Mouse (Mus musculus): Measurements from ENCODE around the gene Slc38a8. TPM values are rescaled to one million over a fixed set of nuclear protein-coding genes. Genes with fewer than 3 reads are reported as not detected.

Gene Slc38a8
- polyA plus RNA-seq, 1 experiment from 2014 or later, result not detected

DNA sequence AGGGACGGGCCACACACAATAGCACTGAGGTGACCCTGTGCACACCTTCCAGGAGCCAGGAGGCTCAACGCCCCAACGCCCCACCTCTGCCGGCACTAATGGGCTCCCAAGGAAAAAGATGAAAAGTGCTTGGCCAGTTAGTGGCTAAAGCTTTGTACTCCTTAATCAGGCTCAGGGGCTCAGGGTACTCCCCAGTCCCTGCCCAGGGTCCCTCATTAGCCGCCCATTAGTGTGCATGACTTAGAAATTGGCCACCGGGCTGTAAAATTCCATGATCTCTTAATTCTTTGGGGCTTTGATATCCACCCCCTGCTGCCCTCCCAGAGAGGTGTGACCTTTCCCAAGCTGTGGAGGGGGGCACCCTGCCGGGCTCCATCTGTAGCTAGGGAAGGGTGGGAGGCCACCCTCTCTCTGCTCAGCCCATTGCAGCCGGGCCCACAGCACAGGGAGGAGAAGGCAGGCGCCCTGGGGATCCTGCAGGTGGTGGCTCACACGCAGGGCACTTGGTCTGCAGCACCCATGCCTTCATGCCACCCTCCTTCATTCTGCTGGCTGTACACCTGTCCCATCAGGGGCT, 1.8 kb upstream of the Slc38a8 start:
- Histone ChIP-seq H3K4me2 (replicated peaks) (no peak overlapping the region), H3K27ac (no peak overlapping the region), H3K4me1 (replicated peaks; ENCODE audit: control insufficient read depth, insufficient read depth, low read length) (no peaks in the 10 kb centered on the region; the same call in 1 of the 2 replicates), H3K27me3 (ENCODE audit: control insufficient read depth, insufficient read depth, low read length) (no peaks in the 10 kb centered on the region), H3K9me3 (ENCODE audit: control insufficient read depth, low read length) (no peaks in the 10 kb centered on the region), H3K4me3 (replicated peaks; ENCODE audit: low read length) (no peak overlapping the region), H3K36me3 (replicated peaks; ENCODE audit: control insufficient read depth, insufficient read depth) (peaks cover 12% of the 10 kb centered on the region), H3K9ac (no peak overlapping the region)
- DNase-seq (ENCODE audit: low spot score) (no peak), ATAC-seq (ENCODE audit: low FRiP score) (no peak)
- WGBS, result 51% methylated on average over 9 of the region's 10 CpGs

DNA sequence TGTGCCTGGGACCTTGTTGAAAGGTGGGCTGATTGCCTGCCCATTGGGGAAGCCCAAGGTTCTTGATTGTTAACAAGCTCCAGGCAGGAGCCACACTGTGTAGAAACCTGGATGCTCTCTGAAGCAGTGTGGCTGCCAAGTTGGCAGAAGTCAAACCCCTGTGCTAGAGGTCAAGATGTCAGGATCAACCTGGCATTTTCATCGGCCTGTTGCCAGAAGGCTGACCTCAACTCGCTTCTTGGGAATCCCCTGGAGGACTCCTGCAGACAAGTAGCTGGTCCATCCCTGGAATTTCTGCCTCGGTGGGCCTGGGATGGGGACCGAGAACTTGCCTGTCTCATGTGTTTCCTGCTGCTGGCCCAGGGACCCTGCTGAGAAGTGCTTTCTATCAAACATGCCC, 613 bp upstream of the Slc38a8 start:
- Histone ChIP-seq H3K9ac (no peak overlapping the region), H3K27ac (no peak overlapping the region), H3K4me2 (replicated peaks) (no peak overlapping the region), H3K4me3 (replicated peaks; ENCODE audit: low read length) (no peak overlapping the region), H3K4me1 (replicated peaks; ENCODE audit: control insufficient read depth, insufficient read depth, low read length) (no peaks in the 10 kb centered on the region; the same call in 1 of the 2 replicates), H3K9me3 (ENCODE audit: control insufficient read depth, low read length) (no peaks in the 10 kb centered on the region), H3K27me3 (ENCODE audit: control insufficient read depth, insufficient read depth, low read length) (no peaks in the 10 kb centered on the region), H3K36me3 (replicated peaks; ENCODE audit: control insufficient read depth, insufficient read depth) (peaks cover under 1% of the 10 kb centered on the region)
- WGBS, result 71% methylated on average over 4 of the region's 4 CpGs
- no peak for DNase-seq (ENCODE audit: low spot score)
- no peak for ATAC-seq (ENCODE audit: low FRiP score)

DNA sequence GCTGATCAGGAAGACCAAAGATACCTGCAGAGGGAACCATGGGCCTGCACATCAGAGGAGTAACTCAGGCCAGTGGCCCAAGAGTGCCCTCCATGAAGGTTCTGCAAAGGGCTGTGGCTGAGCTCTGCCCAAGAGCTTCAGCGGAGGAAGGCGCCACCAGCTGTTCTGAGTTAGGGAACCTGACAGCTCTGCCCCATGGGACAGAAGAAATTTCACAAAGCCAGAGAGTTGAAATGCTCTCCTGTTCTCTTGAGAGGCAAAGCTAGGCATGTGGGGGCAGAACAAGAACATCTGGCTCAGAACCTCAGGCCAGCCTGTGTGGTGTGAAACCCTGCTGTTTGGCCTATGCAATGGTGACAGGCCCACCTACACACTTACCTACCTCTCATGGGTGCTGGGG, 1.7 kb downstream of the Slc38a8 start:
- WGBS, result 86% methylated on average over 2 of the region's 2 CpGs
- no peak overlapping the region for H3K27ac ChIP-seq
- H3K36me3 ChIP-seq (replicated peaks; ENCODE audit: control insufficient read depth, insufficient read depth), result no peaks in the 10 kb centered on the region
- H3K27me3 ChIP-seq (ENCODE audit: control insufficient read depth, insufficient read depth, low read length), result no peaks in the 10 kb centered on the region
- no peaks in the 10 kb centered on the region for H3K9me3 ChIP-seq (ENCODE audit: control insufficient read depth, low read length)
- DNase-seq (ENCODE audit: low spot score) (no peak), ATAC-seq (ENCODE audit: low FRiP score) (no peak)
- no peak overlapping the region for H3K4me3 ChIP-seq (replicated peaks; ENCODE audit: low read length)
- H3K4me1 ChIP-seq (replicated peaks; ENCODE audit: control insufficient read depth, insufficient read depth, low read length), result no peaks in the 10 kb centered on the region
- no peak overlapping the region for H3K4me2 ChIP-seq (replicated peaks)
- H3K9ac ChIP-seq, result no peak overlapping the region

DNA sequence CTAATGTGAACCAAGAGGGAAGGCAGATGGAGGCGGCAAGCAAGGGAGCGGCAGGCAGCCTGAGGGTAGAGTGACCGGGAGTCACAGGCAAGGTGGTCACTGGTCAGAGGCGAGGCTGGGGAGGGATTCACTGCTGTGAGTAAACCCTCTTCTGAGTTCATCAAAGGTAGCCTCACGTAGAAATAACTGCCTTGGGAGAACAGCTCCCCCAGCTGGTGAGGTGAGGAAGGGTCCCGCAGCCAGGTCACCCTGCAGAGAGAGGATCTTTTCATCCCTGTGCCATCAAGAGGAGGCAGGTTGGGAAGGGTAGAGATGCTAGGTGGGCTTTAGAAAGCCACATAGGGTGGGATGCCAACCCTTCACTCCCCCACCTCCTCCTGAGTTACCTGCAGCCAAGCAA, 4.7 kb downstream of the Slc38a8 start:
- ATAC-seq (ENCODE audit: low FRiP score), result no peak
- no peak overlapping the region for H3K4me3 ChIP-seq (replicated peaks; ENCODE audit: low read length)
- no peak for DNase-seq (ENCODE audit: low spot score)

DNA sequence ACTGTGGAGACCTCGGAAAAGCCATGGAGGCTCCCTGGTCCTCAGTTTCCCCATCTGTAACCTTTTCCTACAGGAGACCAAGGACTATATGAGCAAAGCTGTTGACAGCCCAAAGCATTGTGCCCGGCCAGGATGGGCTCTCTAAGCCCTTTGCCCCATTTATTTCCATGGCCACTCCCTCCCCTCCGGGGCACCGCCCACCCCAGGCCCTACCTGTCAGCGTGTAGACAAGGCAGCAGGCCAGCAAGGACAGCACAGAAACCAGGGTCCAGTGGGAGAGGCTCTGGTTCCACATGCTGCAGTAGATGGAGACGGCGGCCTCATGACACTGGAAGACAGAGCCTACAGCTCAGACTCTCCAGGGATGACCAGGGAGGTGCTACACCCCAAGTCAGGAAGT, 14.4 kb downstream of the Slc38a8 start:
- Histone ChIP-seq H3K4me1 (replicated peaks; ENCODE audit: control insufficient read depth, insufficient read depth, low read length) (no peaks in the 10 kb centered on the region; the same call in 1 of the 2 replicates), H3K9ac (no peak overlapping the region), H3K36me3 (replicated peaks; ENCODE audit: control insufficient read depth, insufficient read depth) (no peaks in the 10 kb centered on the region), H3K4me3 (replicated peaks; ENCODE audit: low read length) (no peak overlapping the region), H3K9me3 (ENCODE audit: control insufficient read depth, low read length) (no peaks in the 10 kb centered on the region), H3K4me2 (replicated peaks) (no peak overlapping the region), H3K27me3 (ENCODE audit: control insufficient read depth, insufficient read depth, low read length) (no peaks in the 10 kb centered on the region), H3K27ac (no peak overlapping the region)
- ATAC-seq (ENCODE audit: low FRiP score), result no peak
- no peak for DNase-seq (ENCODE audit: low spot score)
- 77% methylated on average over 7 of the region's 7 CpGs for WGBS

More for the DNA sequence above, 4.7 kb downstream of the Slc38a8 start:
- no peaks in the 10 kb centered on the region for H3K4me1 ChIP-seq (replicated peaks; ENCODE audit: control insufficient read depth, insufficient read depth, low read length)
- H3K9me3 ChIP-seq (ENCODE audit: control insufficient read depth, low read length), result no peaks in the 10 kb centered on the region
- H3K9ac ChIP-seq, result no peak overlapping the region
- WGBS, result 35% methylated on average over 6 of the region's 6 CpGs
- H3K4me2 ChIP-seq (replicated peaks), result no peak overlapping the region
- no peak overlapping the region for H3K27ac ChIP-seq
- no peaks in the 10 kb centered on the region for H3K36me3 ChIP-seq (replicated peaks; ENCODE audit: control insufficient read depth, insufficient read depth)
- H3K27me3 ChIP-seq (ENCODE audit: control insufficient read depth, insufficient read depth, low read length), result no peaks in the 10 kb centered on the region

DNA sequence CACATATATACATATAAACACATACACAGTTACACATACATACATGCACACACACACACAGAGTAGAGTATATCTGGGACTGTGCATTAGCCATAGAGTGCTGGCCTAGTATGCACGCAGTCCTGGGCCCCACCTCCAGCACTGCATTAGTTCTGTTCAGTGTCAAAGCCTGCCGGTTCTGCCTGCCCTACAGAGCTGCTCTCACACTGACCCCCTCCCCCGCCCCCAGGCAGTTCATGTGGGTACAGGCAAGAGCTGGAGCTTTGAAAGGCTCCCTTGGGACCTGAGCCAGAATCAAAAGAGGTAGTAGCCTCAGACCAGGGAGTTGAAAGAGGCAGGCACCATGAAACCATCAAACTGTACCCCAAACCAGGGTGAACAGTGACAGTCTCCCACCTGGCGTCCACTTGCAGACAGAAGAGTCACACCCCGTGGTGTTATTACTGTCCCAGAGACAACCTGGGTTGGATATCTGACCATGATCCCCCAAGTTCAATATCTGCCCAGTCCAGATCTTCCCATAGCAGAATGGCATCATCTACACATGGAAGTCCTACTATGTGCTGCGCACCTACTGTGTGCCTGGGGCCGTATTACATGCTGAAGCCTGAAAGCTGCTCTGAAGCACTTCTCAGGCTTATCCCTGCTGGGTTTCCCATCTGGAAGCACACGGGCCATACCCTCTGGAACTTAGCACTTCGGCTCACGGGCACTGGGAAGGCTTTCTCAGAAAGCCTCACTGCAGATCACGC, 17.2 kb downstream of the Slc38a8 start:
- Histone ChIP-seq H3K4me3 (replicated peaks; ENCODE audit: low read length) (no peak overlapping the region), H3K4me1 (replicated peaks; ENCODE audit: control insufficient read depth, insufficient read depth, low read length) (no peaks in the 10 kb centered on the region), H3K27me3 (ENCODE audit: control insufficient read depth, insufficient read depth, low read length) (no peaks in the 10 kb centered on the region), H3K27ac (no peak overlapping the region), H3K36me3 (replicated peaks; ENCODE audit: control insufficient read depth, insufficient read depth) (no peaks in the 10 kb centered on the region), H3K9ac (no peak overlapping the region), H3K4me2 (replicated peaks) (no peak overlapping the region), H3K9me3 (ENCODE audit: control insufficient read depth, low read length) (no peaks in the 10 kb centered on the region)
- ATAC-seq (ENCODE audit: low FRiP score) (no peak; the same call in 1 of the 2 replicates), DNase-seq (ENCODE audit: low spot score) (no peak)
- WGBS, result 82% methylated on average over 11 of the region's 11 CpGs

DNA sequence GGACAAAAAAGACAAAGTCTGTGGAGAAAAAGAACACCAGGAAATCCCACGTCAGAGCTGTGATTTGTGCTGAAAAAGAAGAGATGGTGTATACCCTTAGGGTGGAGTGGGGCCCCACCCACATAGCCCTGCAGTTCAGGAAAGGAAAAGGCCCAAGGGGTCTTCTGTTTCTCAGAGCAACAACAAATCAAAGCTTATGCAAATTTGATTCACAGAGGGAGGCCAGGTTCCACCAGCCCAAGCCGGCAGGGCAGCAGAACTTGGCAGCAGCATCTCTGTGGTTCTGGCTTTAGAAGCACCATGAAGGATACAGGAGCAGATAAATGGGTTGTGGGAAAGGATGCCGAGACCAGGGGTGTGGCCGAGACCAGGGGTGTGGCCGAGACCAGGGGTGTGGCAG, 22.8 kb downstream of the Slc38a8 start:
- Histone ChIP-seq H3K36me3 (replicated peaks; ENCODE audit: control insufficient read depth, insufficient read depth) (no peaks in the 10 kb centered on the region), H3K4me3 (replicated peaks; ENCODE audit: low read length) (no peak overlapping the region), H3K9ac (no peak overlapping the region), H3K9me3 (ENCODE audit: control insufficient read depth, low read length) (no peaks in the 10 kb centered on the region), H3K27ac (no peak overlapping the region), H3K4me1 (replicated peaks; ENCODE audit: control insufficient read depth, insufficient read depth, low read length) (no peaks in the 10 kb centered on the region), H3K4me2 (replicated peaks) (no peak overlapping the region), H3K27me3 (ENCODE audit: control insufficient read depth, insufficient read depth, low read length) (no peaks in the 10 kb centered on the region)
- WGBS, result 39% methylated on average over 5 of the region's 5 CpGs
- no peak for ATAC-seq (ENCODE audit: low FRiP score)
- no peak for DNase-seq (ENCODE audit: low spot score)

DNA sequence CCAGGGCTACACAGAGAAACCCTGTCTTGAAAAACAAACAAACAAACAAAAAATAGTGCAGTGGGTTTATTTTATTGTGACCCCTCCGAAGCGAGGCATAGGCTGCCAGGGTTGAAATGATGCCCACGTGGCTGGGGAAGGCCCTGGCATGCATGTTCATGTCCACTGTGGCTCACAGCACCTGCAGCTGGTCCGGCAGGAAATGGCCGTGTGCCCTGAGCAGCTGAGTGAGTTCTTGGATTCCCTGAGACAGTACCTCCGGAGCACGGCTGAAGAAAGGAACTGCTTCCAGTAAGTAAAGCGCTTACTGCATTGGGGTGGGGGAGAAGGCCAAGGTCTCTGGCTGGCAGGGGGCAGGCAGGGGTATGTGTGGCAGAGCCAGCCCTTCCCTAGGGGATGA, 33.4 kb downstream of the Slc38a8 start:
- no peak overlapping the region for H3K4me3 ChIP-seq (replicated peaks; ENCODE audit: low read length)
- H3K4me1 ChIP-seq (replicated peaks; ENCODE audit: control insufficient read depth, insufficient read depth, low read length), result peaks cover 30% of the 10 kb centered on the region
- no peaks in the 10 kb centered on the region for H3K36me3 ChIP-seq (replicated peaks; ENCODE audit: control insufficient read depth, insufficient read depth)
- no peak overlapping the region for H3K4me2 ChIP-seq (replicated peaks)
- H3K27ac ChIP-seq, result no peak overlapping the region
- no peaks in the 10 kb centered on the region for H3K9me3 ChIP-seq (ENCODE audit: control insufficient read depth, low read length)
- 88% methylated on average over 8 of the region's 8 CpGs for WGBS
- DNase-seq (ENCODE audit: low spot score) (no peak), ATAC-seq (ENCODE audit: low FRiP score) (no peak)
- H3K27me3 ChIP-seq (ENCODE audit: control insufficient read depth, insufficient read depth, low read length), result 0 out of 2 replicates have a peak, but pooled peaks cover 3% of the 10 kb centered on the region
- H3K9ac ChIP-seq, result no peak overlapping the region

DNA sequence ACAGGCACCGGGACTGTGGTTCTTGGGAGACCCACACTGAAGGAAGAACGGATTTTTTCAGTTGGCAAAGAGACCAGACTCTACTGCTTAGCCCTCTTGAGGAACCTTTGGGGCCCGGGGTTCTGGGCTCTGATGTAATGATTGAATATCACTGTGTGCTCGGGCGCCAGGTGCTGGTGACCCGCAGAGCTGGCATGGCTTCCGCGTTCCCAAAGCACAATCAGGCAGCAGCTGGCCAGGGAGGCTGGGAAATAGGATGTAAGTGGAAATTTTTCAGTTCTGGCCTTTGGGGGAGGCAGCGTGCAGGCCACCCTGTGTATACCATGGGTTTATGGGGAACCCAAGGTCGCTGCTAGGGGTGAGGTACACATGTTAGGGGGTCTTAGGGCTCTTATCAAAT, 34.7 kb downstream of the Slc38a8 start:
- DNase-seq (ENCODE audit: low spot score) (no peak), ATAC-seq (ENCODE audit: low FRiP score) (no peak)
- H3K9me3 ChIP-seq (ENCODE audit: control insufficient read depth, low read length), result no peaks in the 10 kb centered on the region
- H3K36me3 ChIP-seq (replicated peaks; ENCODE audit: control insufficient read depth, insufficient read depth), result no peaks in the 10 kb centered on the region
- H3K4me3 ChIP-seq (replicated peaks; ENCODE audit: low read length), result no peak overlapping the region
- H3K4me2 ChIP-seq (replicated peaks), result no peak overlapping the region; the same call in 1 of the 2 replicates
- H3K27ac ChIP-seq, result peak overlapping the region; percentile 54; the same call in 1 of the 2 replicates
- WGBS, result 53% methylated on average over 10 of the region's 10 CpGs
- H3K9ac ChIP-seq, result no peak overlapping the region
- peaks cover 30% of the 10 kb centered on the region for H3K4me1 ChIP-seq (replicated peaks; ENCODE audit: control insufficient read depth, insufficient read depth, low read length)
- H3K27me3 ChIP-seq (ENCODE audit: control insufficient read depth, insufficient read depth, low read length), result 0 out of 2 replicates have a peak, but pooled peaks cover 3% of the 10 kb centered on the region

All from hindbrain, embryonic 14.5 days (tissue).